Mouse (Mus musculus): ENCODE measurements at regions not wholly inside any gene's neighbourhood (a gene's known extent, or its start where the extent isn't known, plus 50 kb on each side); places are given as distances from the start of the nearest gene placed in this dataset.

DNA sequence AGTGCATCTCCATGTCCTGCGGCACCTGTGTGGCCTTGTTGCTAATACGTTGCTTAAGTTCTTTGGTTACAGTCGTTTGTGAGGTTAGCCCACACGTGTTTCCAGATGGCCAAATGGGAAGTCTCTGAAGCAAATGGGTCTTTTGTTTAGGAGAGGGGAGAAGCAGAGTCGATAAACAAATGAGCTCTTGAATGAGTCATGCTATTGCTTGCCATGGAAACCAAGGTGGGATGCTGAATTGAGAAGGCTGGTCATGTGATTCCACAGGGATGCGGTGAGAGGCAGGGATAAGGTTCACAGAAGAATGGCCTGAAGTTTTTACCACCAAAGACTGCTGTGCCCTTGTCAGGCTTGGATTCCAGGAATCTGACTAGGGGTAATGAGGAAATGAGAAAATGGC is 214.8 kb upstream of the Elac2 start:
- no peak for DNase-seq (ENCODE audit: low spot score in 2 of 2)

- DNase-seq (ENCODE audit: low spot score in 2 of 2) = peak in 1 of 2 experiments; percentile 4
These were observed 202.1 kb upstream of the Elac2 start for GRCm38 (mm10) chr11:64776691-64777090.

DNA sequence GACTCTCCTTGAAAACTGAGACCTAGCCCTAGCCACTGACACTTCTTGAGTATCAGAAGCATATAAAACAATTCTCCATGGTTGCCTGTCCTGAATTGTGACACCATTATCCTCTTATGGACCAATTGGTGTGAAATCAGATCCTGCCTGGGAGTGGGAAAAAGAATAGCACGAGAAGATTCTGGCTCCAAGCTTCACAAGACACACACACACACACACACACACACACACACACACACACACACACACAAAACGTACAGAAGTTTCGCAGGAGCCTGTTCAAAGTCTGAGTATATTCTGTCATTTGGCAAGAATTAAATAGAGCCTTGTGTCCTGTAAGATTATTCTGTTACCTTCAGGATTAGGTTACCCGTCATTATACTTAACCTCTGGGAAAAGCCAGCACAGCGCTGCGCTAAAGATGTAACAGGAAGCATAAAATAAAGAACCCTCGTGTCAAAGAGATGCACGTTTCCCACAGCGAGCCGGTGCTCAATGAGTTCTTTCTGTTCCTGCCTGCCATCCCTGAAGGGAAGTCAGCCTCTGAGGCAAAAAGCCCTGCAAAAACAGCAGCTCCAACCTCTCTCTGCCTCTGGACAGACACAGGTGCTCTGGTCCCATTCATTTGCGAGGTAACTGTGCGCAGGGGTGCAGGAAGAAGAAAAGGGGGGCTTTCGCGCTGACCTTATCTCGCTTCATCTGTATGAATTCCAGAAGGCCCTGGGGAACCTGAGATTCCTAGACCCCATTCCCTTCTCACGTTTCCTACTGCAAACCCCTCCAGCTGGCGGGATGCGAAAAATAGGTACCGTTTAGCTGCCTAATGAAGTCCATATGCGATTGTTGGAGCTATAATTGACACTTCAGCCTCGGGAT is 178.4 kb upstream of the Elac2 start:
- no peak for DNase-seq (ENCODE audit: low spot score in 2 of 2)

- no peak for DNase-seq (ENCODE audit: low spot score in 2 of 2)
These were observed 177.5 kb upstream of the Elac2 start for GRCm38 (mm10) chr11:64801351-64801750.

DNA sequence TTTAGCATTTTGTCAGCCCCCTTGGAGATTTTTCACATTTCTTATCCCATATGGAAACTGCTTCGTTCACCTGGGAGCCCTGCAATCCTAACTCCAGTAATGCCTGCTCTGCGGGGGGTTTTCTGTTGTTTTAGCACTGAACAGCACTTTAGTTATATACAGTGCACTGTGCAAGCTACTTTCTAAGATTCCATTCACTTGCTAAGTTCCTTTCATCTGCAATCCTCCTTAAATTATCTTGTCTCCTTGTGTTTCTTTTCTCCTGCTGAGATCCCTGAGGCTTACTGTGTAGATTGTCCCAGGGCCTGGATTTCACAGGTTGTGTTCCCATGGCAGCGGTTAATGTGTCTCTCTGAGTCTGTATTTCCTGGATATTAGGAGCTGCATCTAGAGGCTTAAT is 173.3 kb upstream of the Elac2 start:
- no peak for DNase-seq (ENCODE audit: low spot score in 2 of 2)

GRCm38 (mm10) chr11:64812408-64812807 is 166.4 kb upstream of the Elac2 start:
- DNase-seq (ENCODE audit: low spot score in 2 of 2) = no peak

GRCm38 (mm10) chr11:64829429-64829828 is 149.4 kb upstream of the Elac2 start:
- no peak for DNase-seq (ENCODE audit: low spot score in 2 of 2)

DNA sequence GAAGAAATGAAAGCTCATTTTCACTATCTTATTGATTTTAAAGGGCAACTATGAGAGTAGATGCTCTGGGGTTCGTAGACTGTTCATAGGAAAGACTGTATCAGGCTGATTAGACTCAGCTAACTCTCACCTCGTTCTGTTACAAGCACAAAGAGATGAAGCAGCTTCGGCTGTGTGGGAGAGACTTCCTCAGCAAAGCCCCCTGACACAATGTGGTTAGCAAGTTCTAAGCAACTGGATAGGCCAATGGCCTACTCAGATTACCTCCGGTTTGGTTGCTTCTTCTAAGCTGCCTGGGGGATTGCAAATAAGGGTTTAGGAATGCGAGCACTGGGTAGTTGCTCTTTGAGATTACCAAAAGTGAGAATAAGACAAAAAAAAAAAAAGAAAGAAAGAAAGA is 146.4 kb upstream of the Elac2 start:
- no peak for DNase-seq (ENCODE audit: low spot score in 2 of 2)

DNA sequence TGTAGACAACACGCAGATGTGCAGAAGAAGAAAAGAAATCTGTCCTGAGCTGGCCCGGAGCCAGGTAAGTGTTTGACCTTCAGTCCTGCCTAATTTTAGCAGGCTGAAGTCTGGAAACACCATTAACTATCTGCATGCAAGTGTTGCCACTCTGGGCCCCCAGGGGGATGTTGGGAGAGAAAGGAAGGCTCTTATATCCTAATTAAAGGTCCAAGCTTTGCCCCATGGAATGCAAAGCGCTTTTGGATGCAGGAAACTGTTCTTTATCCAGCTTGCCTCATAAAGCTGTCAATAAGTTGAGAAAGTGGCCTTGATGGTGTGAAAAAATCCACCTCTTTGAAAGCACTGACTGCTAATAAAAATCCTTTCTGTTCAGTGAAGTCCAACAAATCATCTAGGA is 145.1 kb upstream of the Elac2 start:
- no peak for DNase-seq (ENCODE audit: low spot score in 2 of 2)

DNA sequence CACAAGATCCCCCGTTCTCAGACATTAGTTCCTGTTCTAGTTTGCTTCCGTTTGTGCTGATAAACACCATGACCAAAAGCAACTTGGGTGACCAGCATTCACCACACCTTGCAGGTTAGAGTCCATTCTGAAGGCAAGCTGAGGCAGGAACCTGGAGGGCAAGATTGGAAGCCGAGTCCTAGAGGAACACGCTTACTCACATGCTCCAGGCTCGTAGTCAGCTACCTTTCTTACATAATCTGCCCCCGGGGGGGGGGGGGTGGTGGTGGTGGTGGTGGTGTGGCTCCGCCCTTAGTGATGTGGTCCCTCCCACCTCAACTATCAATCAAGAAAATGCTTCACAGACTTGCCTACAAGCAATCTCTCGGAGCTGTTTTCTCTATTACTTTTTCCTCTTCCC is 142.1 kb upstream of the Elac2 start:
- DNase-seq (ENCODE audit: low spot score in 2 of 2) = no peak

GRCm38 (mm10) chr11:64841092-64841491 is 137.7 kb upstream of the Elac2 start:
- DNase-seq (ENCODE audit: low spot score in 2 of 2) = no peak

- no peak for DNase-seq (ENCODE audit: low spot score in 2 of 2)
These were observed 135.9 kb upstream of the Elac2 start for GRCm38 (mm10) chr11:64842775-64843530.

DNA sequence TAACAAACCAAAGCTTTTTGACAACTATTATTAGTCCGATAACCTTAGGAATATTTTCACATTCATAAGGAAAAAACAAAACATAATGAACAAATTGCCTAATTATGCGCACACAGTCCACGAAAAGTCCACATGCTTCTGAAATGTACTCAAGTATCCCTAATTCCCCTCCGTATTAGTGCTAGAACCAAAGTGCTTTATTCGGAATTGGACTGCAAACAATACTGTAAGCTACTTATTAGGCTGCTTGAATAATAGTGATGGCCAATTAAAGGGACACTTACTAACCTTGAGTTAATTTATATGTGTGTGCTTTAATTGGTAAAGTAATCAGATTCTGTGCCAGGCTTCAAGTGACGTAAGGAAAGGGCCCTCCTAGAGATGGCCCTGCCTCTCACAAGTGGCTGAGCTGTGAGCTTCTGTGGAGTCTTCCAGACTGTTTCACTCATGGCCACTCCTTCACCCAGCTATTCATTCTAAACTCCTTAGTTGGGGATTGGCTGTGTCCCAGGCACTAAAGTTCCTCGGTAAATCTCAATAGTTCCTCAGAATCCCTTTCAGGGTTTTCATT is 132.2 kb upstream of the Elac2 start:
- DNase-seq (ENCODE audit: low spot score in 2 of 2) = no peak

DNA sequence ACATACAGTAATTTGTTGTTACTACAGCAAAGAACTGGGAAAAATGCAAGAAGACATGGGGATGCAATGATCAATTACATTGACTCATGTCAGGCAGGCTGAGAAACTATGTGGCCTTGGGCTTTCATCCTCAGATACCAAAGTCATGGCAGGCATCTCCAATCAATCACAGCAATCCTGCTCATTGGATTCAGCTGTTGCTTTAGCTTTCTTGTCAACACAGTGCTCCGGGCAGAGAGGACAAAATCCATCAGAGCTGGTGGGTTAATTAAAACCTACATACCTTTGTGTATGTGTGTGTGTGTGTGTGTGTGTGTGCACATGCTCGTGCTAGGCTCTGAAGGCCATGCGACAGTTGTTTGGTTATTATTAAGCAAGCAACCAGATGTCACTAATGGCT is 119.2 kb upstream of the Elac2 start:
- DNase-seq (ENCODE audit: low spot score in 2 of 2) = no peak

GRCm38 (mm10) chr11:64880674-64881073 is 98.2 kb upstream of the Elac2 start:
- no peak for DNase-seq (ENCODE audit: low spot score in 2 of 2)

GRCm38 (mm10) chr11:64884518-64884917 is 94.3 kb upstream of the Elac2 start:
- DNase-seq (ENCODE audit: low spot score in 2 of 2) = no peak

GRCm38 (mm10) chr11:64889335-64890020 is 89.4 kb upstream of the Elac2 start:
- DNase-seq (ENCODE audit: low spot score in 2 of 2) = no peak

DNA sequence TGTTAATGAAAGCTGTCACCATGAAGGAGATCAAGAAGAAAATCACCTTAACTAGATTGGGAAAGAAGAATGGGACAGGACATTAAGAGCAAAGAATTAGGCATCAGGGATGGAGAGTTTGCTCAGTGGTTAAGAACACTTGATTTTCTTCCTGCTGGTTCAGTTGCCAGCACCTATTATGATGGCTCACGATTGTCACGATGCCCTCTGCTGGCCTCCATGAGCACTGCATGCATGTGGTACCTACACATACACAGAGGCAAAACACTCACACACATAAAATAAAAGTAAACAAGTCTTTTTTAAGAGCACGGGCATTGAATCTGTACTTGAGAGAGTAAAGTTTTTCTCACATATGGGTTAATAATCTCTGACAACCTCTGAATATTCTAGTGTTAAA is 88.1 kb upstream of the Elac2 start:
- peak in 1 of 2 experiments; percentile 7 for DNase-seq (ENCODE audit: low spot score in 2 of 2)

DNA sequence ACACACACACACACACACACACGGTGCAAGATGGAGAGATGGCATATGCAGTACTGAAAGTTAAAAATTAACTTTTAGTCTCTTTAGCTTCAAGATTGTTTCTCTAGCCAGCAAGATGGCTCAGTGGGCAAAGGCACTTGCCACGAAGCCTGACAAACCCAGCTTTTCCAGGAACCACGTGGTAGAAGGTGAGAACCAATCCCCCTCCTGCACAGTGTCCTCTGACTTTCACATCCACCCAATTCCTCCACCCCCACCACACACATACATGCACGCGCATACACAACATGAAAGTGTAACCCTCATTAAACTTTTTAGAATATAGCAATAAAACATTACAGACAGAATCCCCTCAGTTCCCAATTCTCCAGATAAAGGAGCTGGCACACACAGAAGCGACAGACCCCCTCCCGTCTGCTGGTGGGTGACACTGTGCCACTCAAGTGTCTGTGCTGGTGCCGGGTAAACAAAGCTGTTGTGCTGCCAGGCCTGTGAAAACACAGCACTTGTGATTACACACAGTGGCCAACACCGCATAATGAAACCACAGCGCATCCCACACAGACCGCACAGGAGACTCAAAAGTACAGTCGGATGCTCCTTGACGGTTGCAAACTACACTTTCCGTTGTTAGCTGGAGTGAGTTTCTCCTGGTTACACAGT is 82.9 kb upstream of the Elac2 start:
- no peak for DNase-seq (ENCODE audit: low spot score in 2 of 2)

DNA sequence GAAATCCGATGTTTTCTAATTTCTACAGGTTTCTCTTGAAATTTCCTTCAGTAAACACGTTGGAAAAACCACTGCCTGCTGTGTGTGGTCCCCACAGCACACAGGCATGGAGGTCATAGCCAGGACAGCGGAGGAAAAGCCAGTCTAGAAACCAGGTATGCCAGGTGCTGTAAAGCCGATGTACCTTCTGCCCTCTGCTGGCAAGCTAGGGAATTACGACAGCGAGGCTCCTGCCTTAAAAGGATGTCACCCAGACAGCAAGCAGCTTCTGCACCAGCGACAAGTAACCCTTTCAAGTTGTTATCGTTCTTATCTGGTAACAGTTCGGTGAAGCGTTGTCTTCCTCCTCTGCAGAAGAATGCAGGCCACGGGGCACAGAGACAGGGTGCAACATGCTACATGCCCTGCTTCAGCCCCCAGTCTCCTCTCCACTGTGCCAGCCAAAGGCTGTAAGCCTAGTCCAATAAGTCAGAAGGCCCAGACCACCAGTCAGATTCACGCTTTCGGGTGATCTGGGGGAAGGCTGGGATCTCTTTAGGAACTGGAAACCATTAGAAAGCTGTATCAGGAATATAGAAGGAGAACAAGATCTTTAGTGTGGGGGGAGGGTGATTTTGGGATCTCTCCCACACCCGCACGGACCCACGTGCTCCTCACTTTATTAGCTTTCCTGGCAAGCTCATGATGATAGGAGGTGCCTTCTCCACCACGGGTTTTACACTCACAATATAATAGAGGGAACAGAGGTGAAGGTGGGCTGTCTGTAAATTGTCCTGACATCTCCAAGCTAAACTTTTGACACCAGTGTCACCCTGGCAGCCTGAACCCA is 79.9 kb upstream of the Elac2 start:
- peak; percentile 38 to 81 for DNase-seq (ENCODE audit: low spot score in 2 of 2)

Data from layer of hippocampus, adult 18-20 months (tissue).